Mouse (Mus musculus) erythroblast, adult 5-6 weeks (primary cell): ENCODE data around the gene Majin. TPM values are rescaled to one million over a fixed set of nuclear protein-coding genes. Genes with fewer than 3 reads are reported as not detected.

ENCODE experiments used
- ATAC-seq: replicated peaks from 2 replicates; pipeline ENCODE4 v1.8.0; 2016; ENCODE audit warnings: moderate number of reproducible peaks, mild to moderate bottlenecking, moderate TSS enrichment, inconsistent platforms; ENCODE audit not compliant: poor library complexity, low FRiP score, severe bottlenecking
- total RNA-seq, 2 experiments: library from RNA; stranded (forward) in 1 of 2; stranded (reverse) in 1 of 2; fragments of 150-400 nt in 1 of 2; fragments of 200-764, 138-1000 nt in 1 of 2; gene quantifications; 2 replicates each; pipeline versions ENCODE4 v1.2.3 to v1.2.4; 2015 to 2017; ENCODE audit warnings: low replicate concordance in 2 of 2

Gene Majin
- total RNA-seq (2015; ENCODE audit: low replicate concordance) (not detected in 2 replicates), total RNA-seq (2017; ENCODE audit: low replicate concordance) (not detected in 2 replicates)

DNA sequence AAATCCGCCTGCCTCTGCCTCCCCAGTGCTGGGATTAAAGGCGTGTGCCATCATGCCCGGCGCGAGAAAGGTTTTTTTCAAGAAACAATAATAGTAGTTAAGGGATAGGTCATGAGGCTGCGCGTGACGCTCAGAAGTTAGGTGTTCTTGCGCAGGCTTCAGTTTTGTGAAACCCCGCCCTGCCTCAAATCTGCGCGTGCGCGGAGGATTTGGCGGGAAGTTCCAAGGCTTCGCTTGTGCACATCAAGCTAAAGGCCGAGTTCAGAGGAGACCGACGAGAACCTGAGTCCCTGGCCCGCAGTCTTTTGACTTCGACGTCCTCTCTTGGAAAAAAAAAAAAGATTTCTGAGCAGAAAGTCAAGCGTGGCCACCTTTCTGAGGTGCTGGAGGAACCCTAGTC lies at the start of gene Majin:
TSS of gene Majin (plus strand) at position 258 of the 400 bp plus-strand sequence.
- ATAC-seq = no peak

DNA sequence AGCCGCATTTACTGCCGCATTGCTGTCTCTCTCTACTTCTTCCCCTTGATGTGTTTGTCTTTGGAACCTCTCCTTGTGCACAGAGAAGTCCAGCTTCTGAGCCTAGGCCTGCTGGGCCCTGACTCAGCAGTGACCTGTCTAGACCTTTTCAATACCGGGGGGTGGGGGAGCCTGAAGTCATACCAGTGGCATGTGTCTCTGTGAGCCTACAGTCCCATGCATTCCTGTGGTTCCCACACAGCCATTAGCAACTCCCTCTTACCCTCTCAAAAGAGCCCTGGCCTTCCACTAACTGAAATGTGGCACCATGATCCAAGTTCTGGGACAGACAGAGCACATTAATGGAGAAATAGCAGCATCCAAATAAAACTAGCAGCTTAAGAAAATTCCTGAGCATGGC lies 47.8 kb upstream of the Majin start:
- ATAC-seq = no peak

GRCm38 (mm10) chr19:6139701-6140100 lies 44.5 kb upstream of the Majin start:
- no peak for ATAC-seq

GRCm38 (mm10) chr19:6140374-6140677 lies 43.9 kb upstream of the Majin start:
- ATAC-seq = peak; percentile 38

- ATAC-seq = peak; percentile 88
Measured at GRCm38 (mm10) chr19:6140678-6141393, 43.4 kb upstream of the Majin start, which contains the start of gene Batf2. TSS of gene Batf2 (plus strand) at chr19:6140983.

DNA sequence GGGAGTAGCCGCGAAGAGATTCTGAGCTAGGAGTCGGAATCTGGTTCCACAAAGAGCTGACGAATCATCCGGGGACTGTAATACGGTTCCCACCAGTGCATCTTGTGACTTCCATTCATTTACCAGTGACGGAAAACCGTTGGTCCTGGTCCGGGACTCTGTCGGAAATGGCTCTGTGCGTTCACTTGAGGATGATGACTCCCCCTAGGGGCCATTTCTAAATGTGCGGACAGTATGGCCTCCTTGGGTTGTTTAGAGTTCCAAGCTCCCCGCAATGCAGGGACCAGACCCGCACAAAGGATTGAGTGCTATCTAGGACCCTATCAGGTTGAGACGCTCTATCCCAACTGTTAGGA lies 42.8 kb upstream of the Majin start, which contains the start of gene Arl2:
TSS of gene Arl2 (minus strand) at position 155 of the 356 bp plus-strand sequence.
- peak; percentile 79 for ATAC-seq

DNA sequence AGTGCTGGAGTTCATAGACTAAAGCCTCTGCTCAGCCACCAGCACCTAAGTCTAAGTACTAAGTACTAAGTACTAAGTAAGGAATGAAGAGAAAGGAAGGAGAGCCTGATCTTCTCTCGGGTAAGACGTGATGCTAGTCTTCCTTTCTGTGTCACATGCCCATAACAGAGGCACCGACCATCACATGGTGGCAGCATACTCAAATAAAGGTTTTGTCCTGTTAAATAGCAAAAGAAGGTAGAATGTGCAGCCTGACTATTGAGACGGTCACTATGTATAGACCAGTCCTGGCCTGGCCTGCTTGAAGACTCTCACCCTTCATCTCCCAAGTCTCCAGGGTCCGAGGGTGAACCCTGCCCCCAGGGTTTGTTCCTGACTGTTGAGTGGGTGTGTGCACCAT lies 39.3 kb upstream of the Majin start:
- no peak for ATAC-seq

DNA sequence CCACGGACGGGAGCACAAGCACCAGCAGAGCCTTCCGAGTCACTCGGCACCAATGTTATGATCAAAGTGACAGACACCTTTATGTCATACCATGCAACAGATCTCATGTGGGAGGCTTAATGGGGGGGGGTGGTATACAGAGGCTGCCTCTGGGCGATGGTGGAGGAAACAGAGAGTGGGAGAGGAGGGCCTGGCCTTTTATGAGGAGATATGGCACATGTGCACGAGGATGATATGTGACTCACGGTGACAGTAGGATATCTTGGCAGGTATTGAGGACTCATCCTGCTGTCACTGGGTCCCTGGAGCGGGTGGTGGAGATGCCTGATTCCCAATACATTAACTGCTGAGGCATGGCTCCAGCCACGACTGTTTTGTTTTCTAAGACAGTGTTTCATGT lies 29.0 kb upstream of the Majin start:
- ATAC-seq = 0 out of 2 replicates have a peak, but pooled peaks have one; percentile 32

- ATAC-seq = no peak
Measured at GRCm38 (mm10) chr19:6156372-6156771, 27.8 kb upstream of the Majin start.

DNA sequence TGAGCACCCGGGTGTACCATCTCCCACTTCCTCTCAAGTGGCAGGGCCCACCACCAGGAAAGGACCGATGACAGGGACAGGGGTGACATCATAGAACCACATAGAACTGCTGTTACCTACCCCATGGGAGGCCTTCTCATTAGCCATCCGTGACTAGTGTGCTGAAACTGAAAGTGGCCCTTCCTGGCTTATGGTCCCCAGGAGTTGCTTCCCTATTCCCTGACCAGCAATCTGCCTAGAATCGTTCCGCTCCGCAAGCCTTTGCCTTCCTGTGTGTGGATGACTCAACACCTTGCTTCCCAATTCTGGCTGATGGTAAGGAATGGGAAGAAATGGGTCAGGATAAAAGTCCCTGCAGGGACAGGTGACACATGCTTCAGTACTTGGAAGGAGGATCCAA lies 27.0 kb upstream of the Majin start:
- no peak for ATAC-seq

DNA sequence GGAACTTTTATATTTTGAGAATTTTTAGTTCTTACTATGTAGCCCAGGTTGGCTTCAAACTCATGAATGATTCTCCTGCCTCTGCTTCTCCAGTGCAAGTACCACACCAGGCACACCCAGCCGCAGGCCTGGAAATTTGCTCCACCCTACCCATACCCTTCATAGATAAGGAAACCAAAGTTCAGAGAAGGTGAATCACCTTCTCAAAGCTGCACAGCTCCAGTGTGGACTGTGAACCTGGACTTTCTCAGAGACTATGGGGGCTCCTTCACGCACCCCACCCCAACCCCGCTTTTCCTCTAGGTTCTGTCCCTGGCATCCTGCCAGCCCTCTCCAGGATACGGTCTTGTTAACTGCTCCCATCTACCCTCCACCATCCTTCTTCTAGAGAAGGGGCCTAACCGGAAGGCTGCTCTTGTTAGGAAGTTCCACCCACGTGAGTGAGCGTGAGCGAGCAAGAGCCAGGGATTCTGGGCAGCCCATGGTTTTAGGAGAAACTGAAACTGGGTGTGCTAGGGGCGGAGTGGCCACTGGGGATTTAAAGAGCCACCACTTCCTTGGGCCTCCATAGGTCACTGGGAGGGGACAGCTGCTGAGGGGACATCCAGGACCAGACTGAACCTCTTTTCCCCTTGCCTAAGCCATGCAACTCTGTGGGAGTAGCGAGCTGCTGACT lies 20.2 kb upstream of the Majin start:
- ATAC-seq = no peak

DNA sequence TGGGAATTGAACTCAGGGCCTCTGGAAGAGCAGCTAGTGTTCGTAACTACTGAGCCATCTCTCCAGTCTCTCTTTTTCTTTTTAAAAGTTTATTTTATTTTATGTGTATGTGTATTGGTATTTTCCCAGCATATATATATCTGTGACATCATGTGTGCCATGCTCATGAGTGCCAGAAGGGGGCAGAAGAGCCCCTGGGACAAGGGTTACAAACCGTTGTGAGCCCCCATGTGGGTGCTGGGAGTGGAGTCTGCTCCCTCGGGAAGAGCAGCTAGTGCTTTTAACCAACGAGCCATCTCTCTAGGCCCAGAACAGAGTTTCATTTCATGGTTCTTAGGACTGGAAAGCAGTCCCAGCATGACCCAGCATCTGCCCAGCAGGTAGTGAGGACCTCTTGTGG lies 17.4 kb upstream of the Majin start:
- peak; percentile 51 for ATAC-seq

DNA sequence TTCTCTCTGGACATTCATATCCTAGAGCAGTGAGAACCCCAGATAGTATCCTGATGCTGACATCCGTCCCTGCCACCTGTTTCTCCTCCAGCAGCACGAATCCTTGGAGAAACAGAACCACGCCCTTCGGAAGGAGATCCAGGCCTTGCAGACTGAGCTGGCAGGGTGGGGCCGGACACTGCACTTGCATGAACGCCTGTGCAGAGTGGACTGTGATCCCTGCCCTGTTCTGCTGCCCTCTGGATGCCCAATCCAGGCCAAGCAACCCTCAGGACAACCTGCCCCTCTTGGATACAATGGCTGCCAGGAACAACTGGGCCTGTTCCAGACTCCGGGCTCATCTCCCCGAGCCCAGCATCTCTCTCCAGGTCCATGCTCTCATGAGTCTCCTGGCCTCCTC lies 13.0 kb upstream of the Majin start:
- ATAC-seq = no peak; the same call in 1 of the 2 replicates

DNA sequence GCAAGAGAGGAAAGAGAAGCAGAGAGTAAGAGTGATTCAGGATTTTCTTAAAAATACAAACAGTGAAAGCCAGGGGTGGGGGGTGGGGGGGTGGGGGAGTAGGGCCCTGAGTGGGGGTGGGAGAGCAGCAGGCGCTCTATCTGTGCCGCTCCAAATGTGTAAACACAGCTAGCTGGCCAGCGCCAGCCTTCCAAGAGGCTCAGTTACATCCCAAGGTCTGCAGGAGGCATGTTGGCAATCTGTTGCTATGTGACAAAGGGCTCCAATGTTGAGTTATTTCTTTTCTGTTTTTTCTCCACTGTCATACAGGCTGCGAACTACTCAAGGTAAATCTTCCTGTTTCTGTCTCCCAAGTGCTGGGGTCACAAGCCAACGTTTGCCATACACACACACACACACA lies 9.4 kb upstream of the Majin start:
- no peak for ATAC-seq

- ATAC-seq = no peak
Measured at GRCm38 (mm10) chr19:6178775-6179174, 5.4 kb upstream of the Majin start.

- no peak for ATAC-seq
Measured at GRCm38 (mm10) chr19:6181629-6182028, 2.6 kb upstream of the Majin start.

DNA sequence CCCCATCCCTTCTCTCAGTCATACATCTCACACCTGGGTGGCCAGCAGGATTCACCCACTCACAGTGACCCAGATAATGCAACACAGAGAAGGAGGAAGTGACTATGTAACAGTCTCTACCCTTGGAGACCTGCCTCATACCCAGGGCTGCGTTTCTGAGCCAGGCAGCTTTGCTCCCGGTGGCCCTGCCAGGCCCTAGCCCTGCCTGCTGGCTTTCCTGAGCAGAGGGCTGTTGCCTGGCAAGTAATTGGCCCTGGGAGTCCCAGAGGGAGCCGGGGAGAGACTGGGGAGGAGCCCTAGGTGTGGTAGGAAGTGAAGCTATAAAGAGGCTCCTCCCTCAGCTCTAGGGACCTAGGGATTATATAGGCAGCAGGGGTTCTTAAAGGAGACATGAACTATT lies 1.7 kb upstream of the Majin start:
- no peak for ATAC-seq

- no peak for ATAC-seq
Measured at GRCm38 (mm10) chr19:6204265-6204664, 20.1 kb downstream of the Majin start.

DNA sequence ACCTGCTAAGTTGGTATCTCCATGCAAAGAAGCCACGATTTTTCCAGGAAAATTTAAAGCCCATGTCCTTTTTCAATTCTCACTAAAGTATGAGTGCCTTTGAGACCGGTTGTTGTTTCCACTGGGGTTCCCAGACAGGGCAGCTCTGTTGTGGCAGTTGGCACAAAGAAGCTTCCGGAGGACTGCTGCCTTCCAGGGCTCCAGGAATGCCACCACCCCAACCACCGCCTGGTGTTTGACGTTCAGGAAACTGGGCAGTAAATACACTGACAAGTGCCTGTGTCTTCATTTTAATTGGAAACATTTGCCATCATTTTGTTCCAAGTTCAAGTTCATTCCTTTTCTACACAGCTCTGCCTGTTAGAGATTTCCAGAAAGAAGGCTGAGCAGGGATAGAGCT lies 22.5 kb downstream of the Majin start:
- ATAC-seq = no peak

DNA sequence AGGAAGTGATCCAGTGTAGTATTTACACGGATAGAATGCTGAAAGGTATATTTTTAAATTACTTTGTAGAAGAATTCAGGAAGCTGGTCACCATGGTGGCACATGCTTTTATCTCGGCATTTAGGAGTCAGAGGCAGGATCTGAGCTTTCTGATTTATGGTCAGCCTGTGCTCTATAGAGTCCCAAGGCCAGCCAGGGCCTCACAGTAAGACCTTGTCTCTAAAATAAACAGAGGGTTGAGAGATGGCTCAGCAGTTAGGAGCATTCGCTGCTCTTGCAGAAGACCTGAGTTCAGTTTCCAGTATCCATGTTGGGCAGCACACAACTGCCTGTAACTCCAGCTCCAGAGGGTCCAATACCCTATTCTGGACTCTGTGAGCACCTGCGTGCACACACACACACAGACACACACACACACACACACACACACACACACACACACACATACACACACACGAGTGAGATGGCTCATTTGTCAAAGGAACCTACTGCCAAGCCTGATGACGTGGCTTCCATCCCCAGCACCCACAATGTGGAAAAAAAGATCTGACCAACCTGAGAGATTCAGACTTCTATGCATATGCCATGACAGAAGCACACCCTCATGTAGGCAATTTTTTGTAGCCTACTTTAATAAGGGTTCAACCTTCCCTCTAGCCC lies 32.0 kb downstream of the Majin start:
- ATAC-seq = no peak

DNA sequence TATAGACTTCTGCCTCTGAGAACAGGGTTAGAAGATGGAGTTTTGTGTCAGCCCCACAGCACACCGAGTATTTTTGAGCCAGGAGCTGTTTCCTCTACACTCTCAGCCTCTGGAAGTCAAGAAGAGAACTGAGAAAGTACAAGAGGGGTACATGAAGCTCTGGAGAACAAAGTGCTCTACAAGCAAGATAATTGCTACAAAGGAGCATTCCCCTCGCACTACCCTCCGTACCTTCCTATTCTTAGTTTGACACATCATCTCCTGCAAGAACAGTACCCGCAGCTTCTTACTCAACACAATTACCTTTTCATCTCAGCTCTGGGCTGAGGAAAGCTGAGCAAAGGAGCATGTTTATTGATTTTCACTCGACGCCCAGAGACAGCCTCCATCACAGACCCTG lies 34.4 kb downstream of the Majin start:
- no peak for ATAC-seq
